Mouse (Mus musculus): ENCODE measurements at regions not wholly inside any gene's neighbourhood (a gene's known extent, or its start where the extent isn't known, plus 50 kb on each side); places are given as distances from the start of the nearest gene placed in this dataset.

GRCm38 (mm10) chr9:84200208-84200607 is 275.3 kb downstream of the Bckdhb start:
- no peaks in the 10 kb centered on the region for H3K79me2 ChIP-seq (replicated peaks; ENCODE audit: control insufficient read depth, extremely low read depth, insufficient read depth, poor library complexity, severe bottlenecking)
- H3K9ac ChIP-seq (ENCODE audit: insufficient read depth, low read depth) = no peak overlapping the region
- no peaks in the 10 kb centered on the region for H3K9me3 ChIP-seq (replicated peaks; ENCODE audit: low read length)
- H3K27ac ChIP-seq (ENCODE audit: insufficient read depth, low read depth) = no peak overlapping the region
- no peak for TF ChIP-seq ELF1 (IDR thresholded peaks at IDR 0.05; ENCODE audit: low read depth, low read length)
- no peak for TF ChIP-seq MAFK (IDR thresholded peaks at IDR 0.05; ENCODE audit: insufficient replicate concordance, low read length)
- no peak for TF ChIP-seq BHLHE40 (IDR thresholded peaks at IDR 0.05; ENCODE audit: low read depth, low read length)
- TF ChIP-seq ZMIZ1 (IDR thresholded peaks at IDR 0.05; ENCODE audit: low read depth, low read length) = no peak
- no peak for TF ChIP-seq RCOR1 (conservative IDR thresholded peaks at IDR 0.05; ENCODE audit: low read depth, low read length)
- TF ChIP-seq HCFC1 (IDR thresholded peaks at IDR 0.05; ENCODE audit: low read depth, low read length) = no peak
- no peak for TF ChIP-seq MAX (IDR thresholded peaks at IDR 0.05; ENCODE audit: low read length)
- no peak for TF ChIP-seq KAT2A (IDR thresholded peaks at IDR 0.05; ENCODE audit: insufficient replicate concordance, low read length)
- no peak for TF ChIP-seq GABPA (IDR thresholded peaks at IDR 0.05; ENCODE audit: insufficient replicate concordance, low read depth, low read length)
- no peak for TF ChIP-seq POLR2AphosphoS2 (IDR thresholded peaks at IDR 0.05; ENCODE audit: low read depth, low read length)
- no peak for TF ChIP-seq CHD2 (IDR thresholded peaks at IDR 0.05; ENCODE audit: low read length)
- no peak for TF ChIP-seq MXI1 (IDR thresholded peaks at IDR 0.05; ENCODE audit: low read depth, low read length)
- TF ChIP-seq MAZ (IDR thresholded peaks at IDR 0.05; ENCODE audit: low read depth, low read length) = no peak
- H3K4me3 ChIP-seq (replicated peaks in 1 of 3; ENCODE audit: low read depth in 2 of 3, low read length in 2 of 3, poor library complexity in 1 of 3) = no peak overlapping the region
- H3K27me3 ChIP-seq (replicated peaks) = no peaks in the 10 kb centered on the region
- in situ Hi-C loops (cut with MboI; ENCODE audit: low pct_ligation_motif_present, low pct_unique_long_range_greater_than_20kb, low sequenced_read_pairs) (no loop called here), dilution Hi-C loops (cut with MboI; ENCODE audit: extremely low pct_ligation_motif_present, extremely low pct_unique_long_range_greater_than_20kb, low sequenced_read_pairs) (no loop called here)
- H3K4me2 ChIP-seq (ENCODE audit: insufficient read depth, low read depth, poor library complexity, severe bottlenecking) = no peak overlapping the region
- no peaks in the 10 kb centered on the region for H3K4me1 ChIP-seq (ENCODE audit: control insufficient read depth in 1 of 2, insufficient read depth in 2 of 2)
- no peak for DNase-seq (ENCODE audit: extremely low read depth)
- H3K36me3 ChIP-seq (replicated peaks in 1 of 2; ENCODE audit: control insufficient read depth in 1 of 2, insufficient read depth in 1 of 2, low read length in 1 of 2) = no peaks in the 10 kb centered on the region

GRCm38 (mm10) chr9:84204056-84204455 is 279.1 kb downstream of the Bckdhb start:
- Histone ChIP-seq H3K9me3 (replicated peaks; ENCODE audit: low read length) (no peaks in the 10 kb centered on the region), H3K27ac (ENCODE audit: insufficient read depth, low read depth) (no peak overlapping the region), H3K4me2 (ENCODE audit: insufficient read depth, low read depth, poor library complexity, severe bottlenecking) (no peak overlapping the region), H3K4me3 (replicated peaks in 1 of 3; ENCODE audit: low read depth in 2 of 3, low read length in 2 of 3, poor library complexity in 1 of 3) (no peak overlapping the region), H3K36me3 (replicated peaks in 1 of 2; ENCODE audit: control insufficient read depth in 1 of 2, insufficient read depth in 1 of 2, low read length in 1 of 2) (no peaks in the 10 kb centered on the region), H3K4me1 (ENCODE audit: control insufficient read depth in 1 of 2, insufficient read depth in 2 of 2) (no peaks in the 10 kb centered on the region), H3K79me2 (replicated peaks; ENCODE audit: control insufficient read depth, extremely low read depth, insufficient read depth, poor library complexity, severe bottlenecking) (no peaks in the 10 kb centered on the region), H3K9ac (ENCODE audit: insufficient read depth, low read depth) (no peak overlapping the region), H3K27me3 (replicated peaks) (no peaks in the 10 kb centered on the region)
- dilution Hi-C loops (cut with MboI; ENCODE audit: extremely low pct_ligation_motif_present, extremely low pct_unique_long_range_greater_than_20kb, low sequenced_read_pairs) = no loop called here
- in situ Hi-C loops (cut with MboI; ENCODE audit: low pct_ligation_motif_present, low pct_unique_long_range_greater_than_20kb, low sequenced_read_pairs) = no loop called here
- DNase-seq (ENCODE audit: extremely low read depth) = no peak
- TF ChIP-seq IRF4 (IDR thresholded peaks at IDR 0.05; ENCODE audit: low read depth, low read length) (no peak), KAT2A (IDR thresholded peaks at IDR 0.05; ENCODE audit: insufficient replicate concordance, low read length) (no peak), GABPA (IDR thresholded peaks at IDR 0.05; ENCODE audit: insufficient replicate concordance, low read depth, low read length) (no peak), CTCF (conservative IDR thresholded peaks at IDR 0.05 in 1 of 2, IDR thresholded peaks at IDR 0.05 in 1 of 2; ENCODE audit: low read depth in 2 of 2, low read length in 2 of 2) (no peak), E2F4 (IDR thresholded peaks at IDR 0.05; ENCODE audit: insufficient replicate concordance, low read depth, low read length) (no peak), MYC (IDR thresholded peaks at IDR 0.05; ENCODE audit: low read depth, low read length) (no peak), MEF2A (IDR thresholded peaks at IDR 0.05; ENCODE audit: borderline replicate concordance, low read depth, low read length) (no peak), USF1 (IDR thresholded peaks at IDR 0.05; ENCODE audit: low read depth, low read length) (no peak), NRF1 (IDR thresholded peaks at IDR 0.05; ENCODE audit: low read depth, low read length) (no peak), HCFC1 (IDR thresholded peaks at IDR 0.05; ENCODE audit: low read depth, low read length) (no peak), CHD1 (IDR thresholded peaks at IDR 0.05; ENCODE audit: low read depth, low read length) (no peak), NELFE (IDR thresholded peaks at IDR 0.05; ENCODE audit: low read depth, low read length) (no peak), SIN3A (IDR thresholded peaks at IDR 0.05; ENCODE audit: low read length) (no peak)

Data from CH12.LX (cell line).